Mouse (Mus musculus) kidney, postnatal 0 days (tissue): ENCODE measurements around the gene Vps11. TPM values are rescaled to one million over a fixed set of nuclear protein-coding genes. Genes with fewer than 3 reads are reported as not detected.
"Not testable (repeated sequence)": the region's sequence is repeated elsewhere in the genome, so short reads cannot be mapped to it uniquely, and the experiment has no call there.

Source experiments
- ATAC-seq: fragments of 200-750 bp; cut with Nextera tagmentation; replicated peaks from 2 replicates; pipeline ENCODE4 v1.8.0; 2017; ENCODE audit warnings: low read depth, moderate number of reproducible peaks, moderate TSS enrichment, moderate library complexity; ENCODE audit not compliant: low FRiP score
- DNase-seq: peaks from one replicate; pipeline ENCODE4 v3.0.0-alpha.2; 2016; ENCODE audit warnings: low spot score
- H3K27ac ChIP-seq: fragments of 300-500 bp; sonication (generic); 2 replicates; pipeline ENCODE4 v1.5.1; 2014; ENCODE audit warnings: mild to moderate bottlenecking
- H3K27me3 ChIP-seq: fragments of 300-500 bp; sonication (generic); 2 replicates; pipeline ENCODE4 v1.6.1; 2014; ENCODE audit warnings: low read length, mixed read lengths; ENCODE audit not compliant: insufficient read depth
- H3K36me3 ChIP-seq: fragments of 300-500 bp; sonication (generic); 2 replicates; pipeline ENCODE4 v1.6.1; 2014; ENCODE audit warnings: low read length, mixed read lengths; ENCODE audit not compliant: insufficient read depth
- H3K4me1 ChIP-seq: fragments of 300-500 bp; sonication (generic); replicated peaks from 2 replicates; pipeline ENCODE4 v1.6.1; 2014; ENCODE audit warnings: antibody characterized with exemption, low read length, mixed read lengths; ENCODE audit not compliant: insufficient read depth
- H3K4me2 ChIP-seq: fragments of 300-500 bp; sonication (generic); 2 replicates; pipeline ENCODE4 v1.6.1; 2014; ENCODE audit warnings: mild to moderate bottlenecking, low read length, moderate library complexity, mixed read lengths
- H3K4me3 ChIP-seq: fragments of 300-500 bp; sonication (generic); replicated peaks from 2 replicates; pipeline ENCODE4 v1.5.1; 2014; ENCODE audit warnings: low read depth, low read length
- H3K9ac ChIP-seq: fragments of 300-500 bp; sonication (generic); 2 replicates; pipeline ENCODE4 v1.6.1; 2014; ENCODE audit warnings: low read depth, low read length
- H3K9me3 ChIP-seq: fragments of 300-500 bp; sonication (generic); replicated peaks from 2 replicates; pipeline ENCODE4 v1.6.1; 2016; ENCODE audit warnings: low read length, inconsistent platforms, mixed read lengths
- CTCF ChIP-seq: IDR thresholded peaks from 2 replicates; pipeline ENCODE4 v1.5.1; 2016; ENCODE audit warnings: antibody characterized with exemption, low read depth, mild to moderate bottlenecking, moderate library complexity
- WGBS: fragments of 180-500 bp; shearing (Covaris S2); extraction: QIAGEN DNeasy Blood & Tissue Kit; methylation state at CpG from one replicate; pipeline ENCODE4 v1.1.7; 2014; 5-methylcytosine and 5-hydroxymethylcytosine counted together
- polyA plus RNA-seq: library from polyadenylated mRNA; unstranded; fragments of >200 nt; fragmentation: Nextera tagmentation; extraction: Ambion mirVana; gene quantifications from 2 replicates; pipeline ENCODE4 v1.2.1, GENCODE M21; 2015

Gene Vps11
- polyA plus RNA-seq, 1 experiment from 2014 or later, result 30.3 TPM

DNA sequence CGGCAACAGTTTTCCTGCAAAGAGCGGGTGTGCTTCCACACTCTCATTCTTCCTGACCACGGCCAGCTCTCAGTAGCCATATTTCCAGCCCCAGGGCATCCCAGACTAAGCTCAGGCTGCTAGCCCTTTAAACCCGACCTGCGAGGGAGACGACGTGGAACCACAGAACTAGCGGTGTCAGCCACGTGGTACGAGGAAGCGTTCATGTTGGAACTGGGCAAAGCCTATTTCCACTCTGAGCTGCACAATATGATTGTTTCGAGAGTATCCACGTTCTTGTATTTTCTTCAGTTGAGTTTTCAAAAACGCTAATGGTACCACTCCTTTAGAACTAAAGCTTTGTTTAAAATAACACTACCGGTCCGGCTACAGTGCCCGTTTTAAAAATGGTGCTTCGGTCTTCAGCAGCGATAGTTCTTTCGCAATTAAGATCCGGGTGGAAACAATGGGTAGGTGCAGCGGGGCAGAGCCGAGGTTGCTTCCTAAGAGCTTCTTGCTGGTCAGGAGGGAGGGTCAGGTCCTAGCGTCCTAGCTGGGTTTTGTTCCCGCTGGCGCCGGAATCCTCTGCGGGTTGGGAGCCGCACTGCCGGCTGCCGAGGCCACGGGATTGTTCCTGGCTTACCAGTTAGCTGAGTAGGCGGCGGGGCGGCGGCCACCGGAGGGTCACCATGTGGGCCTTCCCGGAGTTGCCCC, 35.0 kb downstream of the Vps11 start:
- under 1% methylated on average over 38 of the region's 38 CpGs for WGBS
- TF ChIP-seq CTCF, result no peak
- peak; percentile 95 for DNase-seq
- H3K4me1 ChIP-seq, result peaks cover 8% of the 10 kb centered on the region; the same call in 1 of the 2 replicates
- peak; percentile 94 for ATAC-seq
- peak overlapping the region; percentile 80 for H3K4me2 ChIP-seq
- no peaks in the 10 kb centered on the region for H3K9me3 ChIP-seq
- H3K27ac ChIP-seq, result peak overlapping the region; percentile 94
- peak overlapping the region; percentile 76 for H3K4me3 ChIP-seq
- peak overlapping the region; percentile 81 for H3K9ac ChIP-seq
- no peaks in the 10 kb centered on the region for H3K27me3 ChIP-seq
- 0 out of 2 replicates have a peak, but pooled peaks cover 13% of the 10 kb centered on the region for H3K36me3 ChIP-seq

DNA sequence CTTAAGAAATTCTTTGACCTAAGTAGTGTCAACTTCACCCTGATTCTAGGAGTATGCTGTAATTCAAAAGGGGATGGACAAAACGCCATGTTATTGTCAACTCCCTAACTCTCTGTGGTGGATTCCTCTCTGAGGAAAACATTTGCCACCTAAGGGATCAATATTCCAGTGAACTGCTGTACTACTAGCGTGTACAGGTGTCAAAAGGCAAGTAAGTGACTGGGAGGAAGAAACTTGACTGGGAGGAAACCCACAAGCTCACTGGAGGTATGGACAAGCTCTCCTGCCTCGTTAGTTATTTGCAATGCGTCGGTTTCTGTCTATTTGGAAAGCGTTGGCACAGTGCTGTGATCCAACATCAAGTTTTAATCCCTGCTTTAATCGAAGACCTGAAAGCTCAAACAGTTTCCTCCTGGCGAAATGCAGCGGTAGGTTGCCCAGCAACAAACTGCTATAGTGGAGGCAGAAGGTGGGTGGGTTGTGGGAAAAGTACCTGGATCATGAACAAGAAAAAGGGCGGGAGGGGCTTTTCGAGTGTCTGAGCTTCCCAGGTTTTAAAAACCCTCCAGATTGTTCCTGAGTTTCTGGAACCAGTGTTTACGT, 35.6 kb downstream of the Vps11 start, which contains the start of gene Dpagt1:
TSS of gene Dpagt1 (plus strand) at position 252 of the 603 bp plus-strand sequence.
- no peak for DNase-seq
- 2% methylated on average over 12 of the region's 12 CpGs for WGBS

DNA sequence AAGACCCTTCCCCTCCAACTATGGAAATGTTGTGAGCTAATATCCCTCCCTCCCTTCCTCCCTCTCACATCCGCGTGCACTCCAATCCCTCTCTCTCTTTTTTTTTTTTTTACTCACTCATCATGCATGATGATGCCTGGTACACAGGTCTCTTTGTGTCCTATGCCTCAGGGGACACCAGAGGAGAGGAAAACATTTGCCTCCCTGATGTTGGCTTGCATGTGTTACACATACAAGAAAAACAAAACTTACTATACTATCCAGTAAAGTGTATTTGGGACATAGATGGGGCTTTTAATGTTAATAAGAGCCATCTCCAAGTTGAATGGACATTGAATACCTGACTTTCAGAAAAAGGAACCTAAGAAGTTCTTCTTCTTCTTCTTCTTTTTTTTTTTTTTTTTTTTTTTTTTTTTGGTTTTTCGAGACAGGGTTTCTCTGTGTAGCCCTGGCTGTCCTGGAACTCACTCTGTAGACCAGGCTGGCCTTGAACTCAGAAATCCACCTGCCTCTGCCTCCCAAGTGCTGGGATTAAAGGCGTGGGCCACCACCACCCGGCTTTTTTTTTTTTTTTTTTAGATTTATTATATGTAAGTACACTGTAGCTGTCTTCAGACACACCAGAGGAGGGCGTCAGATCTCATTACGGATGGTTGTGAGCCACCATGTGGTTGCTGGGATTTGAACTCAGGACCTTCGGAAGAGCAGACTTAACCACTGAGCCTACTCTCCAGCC, 36.3 kb downstream of the Vps11 start:
- not testable (repeated sequence) for H3K4me1 ChIP-seq, H3K4me3 ChIP-seq, DNase-seq, ATAC-seq, H3K27me3 ChIP-seq, H3K9me3 ChIP-seq, H3K36me3 ChIP-seq
- 67% methylated on average over 7 of the region's 8 CpGs for WGBS
- Histone ChIP-seq H3K4me2 (peak overlapping the region; percentile 80; the same call in 1 of the 2 replicates), H3K9ac (0 out of 2 replicates have a peak overlapping the region, but pooled peaks have one; percentile 81), H3K27ac (peak overlapping the region; percentile 94; the same call in 1 of the 2 replicates)

More for the DNA sequence above, 35.6 kb downstream of the Vps11 start, which contains the start of gene Dpagt1:
- Histone ChIP-seq H3K36me3 (0 out of 2 replicates have a peak, but pooled peaks cover 8% of the 10 kb centered on the region), H3K9me3 (no peaks in the 10 kb centered on the region), H3K4me2 (peak within 1 kb of the TSS; percentile 80), H3K4me3 (peak within 1 kb of the TSS; percentile 76), H3K27me3 (no peaks in the 10 kb centered on the region), H3K4me1 (peaks cover 8% of the 10 kb centered on the region; the same call in 1 of the 2 replicates), H3K9ac (peak within 1 kb of the TSS; percentile 81), H3K27ac (peak within 1 kb of the TSS; percentile 94)
- TF ChIP-seq CTCF, result no peak
- ATAC-seq, result no peak

DNA sequence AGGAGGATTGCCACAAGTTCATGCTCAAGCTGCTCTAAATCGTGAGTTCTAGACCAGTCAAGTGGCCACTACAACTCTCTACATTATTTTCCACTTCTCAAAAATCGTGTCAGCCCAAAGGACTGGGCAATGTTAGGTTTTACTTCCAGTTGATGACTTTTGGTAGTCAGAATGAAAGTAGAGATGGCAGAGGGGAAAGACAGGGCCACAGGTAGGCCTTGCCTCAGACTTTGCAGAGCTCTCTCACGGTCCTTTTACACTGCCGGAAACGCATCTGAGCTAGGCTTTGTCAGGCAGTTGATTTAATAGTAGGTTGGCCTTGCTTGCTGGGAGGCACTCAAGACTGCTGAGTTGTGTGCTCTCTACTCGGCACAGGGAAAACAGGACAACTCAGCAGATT, 37.3 kb downstream of the Vps11 start:
- peaks cover 11% of the 10 kb centered on the region for H3K4me1 ChIP-seq
- H3K9ac ChIP-seq, result no peak overlapping the region
- no peak overlapping the region for H3K4me2 ChIP-seq
- H3K36me3 ChIP-seq, result no peaks in the 10 kb centered on the region
- ATAC-seq (no peak), DNase-seq (no peak)
- 63% methylated on average over 6 of the region's 6 CpGs for WGBS
- no peaks in the 10 kb centered on the region for H3K27me3 ChIP-seq
- H3K27ac ChIP-seq, result no peak overlapping the region
- no peaks in the 10 kb centered on the region for H3K9me3 ChIP-seq
- no peak overlapping the region for H3K4me3 ChIP-seq
- TF ChIP-seq CTCF, result no peak

DNA sequence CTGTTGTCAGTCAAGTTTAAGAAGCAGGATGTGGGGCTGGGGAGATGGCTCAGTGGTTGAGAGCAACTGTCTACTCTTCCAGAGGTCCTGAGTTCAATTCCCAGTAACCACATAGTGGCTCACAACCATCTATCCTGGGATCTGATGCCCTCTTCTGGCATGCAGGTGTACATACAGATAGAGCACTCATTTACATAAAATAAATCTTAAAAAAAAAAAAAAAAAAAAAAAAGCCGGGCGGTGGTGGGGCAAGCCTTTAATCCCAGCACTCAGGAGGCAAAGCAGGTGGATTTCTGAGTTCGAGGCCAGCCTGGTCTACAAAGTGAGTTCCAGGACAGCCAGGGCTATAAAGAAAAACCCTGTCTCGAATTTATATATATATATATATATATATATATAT, 37.8 kb downstream of the Vps11 start:
- H3K4me1 ChIP-seq, result peaks cover 16% of the 10 kb centered on the region
- not testable (repeated sequence) for H3K27me3 ChIP-seq, H3K9ac ChIP-seq, H3K27ac ChIP-seq, DNase-seq, H3K9me3 ChIP-seq, H3K36me3 ChIP-seq, ATAC-seq, H3K4me2 ChIP-seq, H3K4me3 ChIP-seq
- 84% methylated on average over 4 of the region's 4 CpGs for whole genome bisulfite sequencing
- TF ChIP-seq CTCF, result peak; percentile 43

DNA sequence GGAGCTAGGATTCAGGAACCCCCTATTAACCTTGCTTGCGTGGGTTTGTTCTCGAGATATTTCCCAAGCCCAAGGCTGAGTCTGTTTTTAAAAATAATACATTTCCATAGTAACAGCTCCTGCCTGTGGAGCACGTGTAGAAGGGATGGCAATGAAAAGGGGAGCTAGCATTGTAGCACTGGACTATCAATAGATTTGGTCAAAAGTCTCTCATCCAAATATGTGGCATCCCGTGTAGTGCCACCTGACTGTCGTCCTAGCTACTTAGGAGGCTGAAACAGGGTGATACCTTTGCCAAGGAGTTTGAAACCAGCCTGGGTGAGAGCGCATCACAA, 40.7 kb downstream of the Vps11 start:
- Histone ChIP-seq H3K4me1 (peaks cover 16% of the 10 kb centered on the region), H3K27me3 (no peaks in the 10 kb centered on the region), H3K36me3 (peaks cover 8% of the 10 kb centered on the region), H3K27ac (0 out of 2 replicates have a peak overlapping the region, but pooled peaks have one; percentile 43), H3K9me3 (no peaks in the 10 kb centered on the region), H3K4me2 (peak overlapping the region; percentile 93), H3K9ac (peak overlapping the region; percentile 46), H3K4me3 (peak overlapping the region; percentile 84; the same call in 1 of the 2 replicates)
- WGBS, result 25% methylated on average over 6 of the region's 6 CpGs
- DNase-seq, result peak; percentile 61
- no peak for TF ChIP-seq CTCF
- no peak for ATAC-seq
